Mouse (Mus musculus): ENCODE results near the gene Hyal6. TPM values are rescaled to one million over a fixed set of nuclear protein-coding genes. Genes with fewer than 3 reads are reported as not detected.

The Hyal6 gene
- total RNA-seq (2014; rRNA removed) (not detected in 2 replicates), polyA plus RNA-seq (2015; fragmentation: Nextera tagmentation; extraction: Ambion mirVana) (not detected in 2 replicates)

DNA sequence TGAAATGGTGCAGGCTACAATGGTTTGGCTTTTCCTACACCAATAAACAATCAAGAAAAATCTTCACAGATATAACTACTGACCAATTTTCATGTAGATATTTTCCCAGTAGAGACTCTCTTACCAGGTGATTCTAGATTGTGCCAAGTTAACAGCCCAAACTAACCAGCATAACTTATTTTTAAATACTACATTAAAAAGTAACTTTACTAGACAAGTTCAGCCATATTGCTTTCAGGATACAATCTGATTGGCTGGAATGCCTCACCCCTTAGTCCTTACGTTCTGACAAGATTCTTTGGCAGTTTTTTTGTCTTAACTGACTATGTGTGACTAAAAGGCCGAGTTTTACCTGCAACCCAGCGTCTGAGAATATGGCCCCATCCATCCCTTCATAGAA is at the start of gene Hyal6:
TSS of gene Hyal6 (plus strand) at position 301 of the 400 bp plus-strand sequence.
- H3K4me3 ChIP-seq (ENCODE audit: low read length), result no peak within 1 kb of the TSS
- no peak within 1 kb of the TSS for H3K27ac ChIP-seq
- TF ChIP-seq CTCF (IDR thresholded peaks at IDR 0.05; ENCODE audit: low read depth), result no peak
- H3K4me2 ChIP-seq (ENCODE audit: low read depth, low read length), result no peak within 1 kb of the TSS
- no peaks in the 10 kb centered on the region for H3K36me3 ChIP-seq (ENCODE audit: insufficient read depth, low read length)
- ATAC-seq (no peak), DNase-seq (ENCODE audit: low spot score) (no peak)
- no peaks in the 10 kb centered on the region for H3K27me3 ChIP-seq (ENCODE audit: insufficient read depth, low read length)
- no peaks in the 10 kb centered on the region for H3K9me3 ChIP-seq (ENCODE audit: low read length)
- H3K9ac ChIP-seq (replicated peaks; ENCODE audit: low read length), result no peak within 1 kb of the TSS
- WGBS, result 77% methylated on average over 3 of the region's 3 CpGs
- no peaks in the 10 kb centered on the region for H3K4me1 ChIP-seq (ENCODE audit: insufficient read depth, low read length)

DNA sequence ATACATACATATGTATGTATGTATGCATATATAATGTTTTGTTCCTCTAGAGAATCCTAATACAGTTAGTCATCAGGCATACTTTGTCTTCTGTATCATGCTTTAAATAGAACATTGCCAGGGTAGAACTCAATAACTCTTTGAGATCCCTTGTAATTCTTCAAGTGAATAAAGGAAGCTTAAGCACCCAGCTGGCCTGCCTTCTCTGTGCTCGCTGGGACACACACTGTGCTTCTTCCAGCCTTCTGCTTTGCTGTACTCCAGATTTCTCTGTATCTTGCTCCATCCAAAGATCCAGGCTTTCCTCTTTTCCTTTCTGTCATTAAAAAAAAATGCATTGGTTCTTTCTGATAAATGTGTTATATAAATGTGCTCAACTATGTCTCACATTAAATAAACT is 45.2 kb upstream of the Hyal6 start:
- no peak for ATAC-seq
- Histone ChIP-seq H3K4me2 (ENCODE audit: low read depth, low read length) (no peak overlapping the region), H3K9ac (replicated peaks; ENCODE audit: low read length) (no peak overlapping the region), H3K4me3 (ENCODE audit: low read length) (no peak overlapping the region), H3K27ac (no peak overlapping the region), H3K4me1 (ENCODE audit: insufficient read depth, low read length) (no peaks in the 10 kb centered on the region), H3K9me3 (ENCODE audit: low read length) (no peaks in the 10 kb centered on the region), H3K36me3 (ENCODE audit: insufficient read depth, low read length) (no peaks in the 10 kb centered on the region), H3K27me3 (ENCODE audit: insufficient read depth, low read length) (no peaks in the 10 kb centered on the region)
- 26% methylated on average over 1 of the region's 1 CpGs for WGBS
- TF ChIP-seq CTCF (IDR thresholded peaks at IDR 0.05; ENCODE audit: low read depth), result no peak
- no peak for DNase-seq (ENCODE audit: low spot score)

DNA sequence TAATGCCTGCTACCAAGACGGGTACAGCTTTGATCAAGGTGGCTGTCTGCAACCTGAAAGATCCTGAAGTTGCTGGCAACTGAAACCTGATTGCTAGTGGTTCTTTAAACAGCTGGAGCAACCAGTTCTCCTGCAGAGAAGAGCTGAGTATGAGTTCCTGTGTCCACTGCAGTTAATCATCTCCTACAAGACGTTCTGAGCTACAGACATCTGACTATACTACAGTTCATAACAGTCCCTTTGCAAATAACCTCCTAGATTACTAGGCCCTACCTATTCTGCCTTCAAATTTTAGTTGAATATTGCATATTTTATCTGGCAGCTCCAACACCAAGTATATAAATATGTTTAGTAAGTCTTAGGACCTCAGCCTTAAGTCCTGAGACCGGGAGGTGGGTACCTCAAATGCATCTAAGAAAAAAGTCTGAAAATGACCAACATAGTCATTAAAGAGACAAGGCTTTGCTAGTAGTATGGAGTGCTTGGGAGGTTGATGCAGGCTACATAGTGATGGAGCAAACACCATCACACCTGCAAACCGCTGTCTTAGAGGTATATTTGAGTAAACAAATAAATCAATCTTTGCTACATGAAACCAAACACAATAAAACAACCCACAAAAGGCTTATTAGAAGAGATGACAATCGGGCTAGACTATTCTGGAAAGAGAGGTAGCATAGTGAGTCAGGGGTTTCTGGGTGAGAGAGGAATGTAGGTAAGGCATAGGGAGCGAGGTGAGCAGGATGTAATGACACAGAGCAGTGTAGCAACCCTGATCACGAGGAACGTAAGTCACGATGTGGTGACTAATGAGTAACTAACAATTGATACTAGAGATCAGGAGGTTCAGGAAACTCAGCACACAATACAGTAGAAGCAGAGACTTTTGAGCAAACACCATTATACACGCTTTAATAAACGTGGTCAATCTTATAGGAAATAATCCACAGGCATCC is 38.3 kb upstream of the Hyal6 start:
- DNase-seq (ENCODE audit: low spot score) (no peak), ATAC-seq (no peak)
- 84% methylated on average over 11 of the region's 11 CpGs for WGBS
- no peaks in the 10 kb centered on the region for H3K27me3 ChIP-seq (ENCODE audit: insufficient read depth, low read length)
- no peak overlapping the region for H3K4me2 ChIP-seq (ENCODE audit: low read depth, low read length)
- no peak overlapping the region for H3K9ac ChIP-seq (replicated peaks; ENCODE audit: low read length)
- no peak overlapping the region for H3K27ac ChIP-seq
- no peak for TF ChIP-seq CTCF (IDR thresholded peaks at IDR 0.05; ENCODE audit: low read depth)
- H3K4me1 ChIP-seq (ENCODE audit: insufficient read depth, low read length), result no peaks in the 10 kb centered on the region
- no peaks in the 10 kb centered on the region for H3K9me3 ChIP-seq (ENCODE audit: low read length)
- no peak overlapping the region for H3K4me3 ChIP-seq (ENCODE audit: low read length)
- no peaks in the 10 kb centered on the region for H3K36me3 ChIP-seq (ENCODE audit: insufficient read depth, low read length)

DNA sequence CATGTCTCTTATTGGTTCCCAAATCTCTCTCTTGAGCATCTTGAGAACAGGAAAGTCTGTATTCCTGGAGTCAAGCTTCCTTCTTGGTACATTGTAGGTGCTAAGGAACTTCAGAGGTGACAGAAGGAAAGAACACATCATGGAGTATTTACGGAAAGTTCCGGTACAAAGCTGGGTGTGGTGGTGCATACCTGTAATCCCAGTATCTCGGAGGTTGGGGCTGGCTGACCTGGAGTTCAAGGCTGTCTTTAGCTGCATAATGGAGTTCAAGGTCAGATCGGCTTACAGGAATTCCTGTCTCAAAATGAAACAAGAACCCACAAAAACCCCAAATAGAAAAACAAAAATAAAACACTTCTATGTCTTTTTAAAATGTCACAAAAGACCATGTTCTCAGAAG is 36.9 kb upstream of the Hyal6 start:
- ATAC-seq (no peak), DNase-seq (ENCODE audit: low spot score) (no peak)
- no peaks in the 10 kb centered on the region for H3K4me1 ChIP-seq (ENCODE audit: insufficient read depth, low read length)
- no peak overlapping the region for H3K4me3 ChIP-seq (ENCODE audit: low read length)
- H3K27me3 ChIP-seq (ENCODE audit: insufficient read depth, low read length), result no peaks in the 10 kb centered on the region
- WGBS, result 87% methylated on average over 4 of the region's 4 CpGs
- H3K9ac ChIP-seq (replicated peaks; ENCODE audit: low read length), result no peak overlapping the region
- no peaks in the 10 kb centered on the region for H3K9me3 ChIP-seq (ENCODE audit: low read length)
- no peak overlapping the region for H3K4me2 ChIP-seq (ENCODE audit: low read depth, low read length)
- no peaks in the 10 kb centered on the region for H3K36me3 ChIP-seq (ENCODE audit: insufficient read depth, low read length)
- H3K27ac ChIP-seq, result no peak overlapping the region
- no peak for TF ChIP-seq CTCF (IDR thresholded peaks at IDR 0.05; ENCODE audit: low read depth)

DNA sequence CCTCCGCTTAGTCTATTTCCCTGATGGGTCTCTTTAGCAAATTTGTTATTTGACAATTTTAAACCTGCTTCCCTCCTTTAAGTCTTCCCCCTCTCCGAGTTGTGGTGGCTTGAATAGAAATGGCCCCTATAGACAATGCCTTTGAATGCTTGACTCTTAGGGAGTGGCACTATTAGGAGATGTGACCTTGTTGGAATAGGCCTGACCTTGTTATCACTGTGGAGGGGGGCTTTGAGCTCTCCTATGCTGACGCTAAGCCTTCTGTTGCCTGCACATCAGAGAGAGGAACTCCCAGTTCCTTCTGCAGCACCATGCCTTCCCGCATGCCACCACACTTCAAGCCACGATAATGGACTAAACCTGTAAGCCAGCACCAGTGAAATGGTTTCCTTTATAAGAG is 35.8 kb upstream of the Hyal6 start:
- no peaks in the 10 kb centered on the region for H3K9me3 ChIP-seq (ENCODE audit: low read length)
- no peak overlapping the region for H3K4me3 ChIP-seq (ENCODE audit: low read length)
- H3K36me3 ChIP-seq (ENCODE audit: insufficient read depth, low read length), result no peaks in the 10 kb centered on the region
- H3K27me3 ChIP-seq (ENCODE audit: insufficient read depth, low read length), result no peaks in the 10 kb centered on the region
- H3K27ac ChIP-seq, result no peak overlapping the region
- no peak overlapping the region for H3K9ac ChIP-seq (replicated peaks; ENCODE audit: low read length)
- DNase-seq (ENCODE audit: low spot score), result no peak
- 89% methylated on average over 5 of the region's 5 CpGs for WGBS
- H3K4me1 ChIP-seq (ENCODE audit: insufficient read depth, low read length), result no peaks in the 10 kb centered on the region
- no peak for ATAC-seq
- H3K4me2 ChIP-seq (ENCODE audit: low read depth, low read length), result no peak overlapping the region
- TF ChIP-seq CTCF (IDR thresholded peaks at IDR 0.05; ENCODE audit: low read depth), result no peak

DNA sequence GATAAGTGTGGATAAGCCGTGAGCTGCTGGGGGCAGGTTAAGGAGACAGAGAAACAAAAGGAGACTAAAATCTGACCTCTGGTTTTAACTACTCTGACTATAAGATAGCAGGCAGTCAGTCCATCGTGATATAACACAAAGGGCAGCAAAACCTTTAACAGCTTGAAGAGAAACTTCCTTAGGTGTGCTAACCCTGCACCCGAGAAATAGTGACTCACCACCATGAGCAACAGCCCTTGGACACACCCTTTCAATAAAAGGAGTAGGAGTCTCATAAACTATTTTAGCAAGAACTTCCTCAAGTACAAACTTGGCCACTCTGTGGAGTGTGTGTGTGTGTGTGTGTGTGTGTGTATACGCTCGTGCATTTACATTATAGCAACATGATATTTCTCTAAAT is 26.0 kb upstream of the Hyal6 start:
- no peaks in the 10 kb centered on the region for H3K4me1 ChIP-seq (ENCODE audit: insufficient read depth, low read length)
- H3K27ac ChIP-seq, result no peak overlapping the region
- H3K4me2 ChIP-seq (ENCODE audit: low read depth, low read length), result no peak overlapping the region
- no peak overlapping the region for H3K4me3 ChIP-seq (ENCODE audit: low read length)
- ATAC-seq (no peak), DNase-seq (ENCODE audit: low spot score) (no peak)
- H3K27me3 ChIP-seq (ENCODE audit: insufficient read depth, low read length), result no peaks in the 10 kb centered on the region
- no peaks in the 10 kb centered on the region for H3K36me3 ChIP-seq (ENCODE audit: insufficient read depth, low read length)
- TF ChIP-seq CTCF (IDR thresholded peaks at IDR 0.05; ENCODE audit: low read depth), result no peak
- H3K9me3 ChIP-seq (ENCODE audit: low read length), result no peaks in the 10 kb centered on the region
- WGBS, result 90% methylated on average over 5 of the region's 5 CpGs
- no peak overlapping the region for H3K9ac ChIP-seq (replicated peaks; ENCODE audit: low read length)

DNA sequence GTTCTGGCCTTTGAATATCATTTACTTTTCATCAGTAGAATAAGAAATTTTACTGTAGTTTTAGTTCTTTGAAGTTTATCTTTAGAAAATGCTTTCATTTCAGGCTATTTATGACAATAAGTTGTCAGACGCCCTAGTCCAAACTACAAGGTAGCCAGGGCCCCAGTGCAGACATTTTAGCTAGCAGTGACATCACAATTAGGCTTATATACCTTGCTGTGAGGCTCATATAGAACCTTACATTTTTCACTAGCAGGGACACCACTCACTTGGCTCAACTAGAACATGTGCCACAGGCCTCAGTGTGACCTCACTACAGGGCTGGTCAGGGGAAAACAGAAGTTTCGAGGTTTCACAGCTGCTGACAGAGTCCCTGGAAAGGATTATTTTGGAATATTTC is 25.5 kb upstream of the Hyal6 start:
- Histone ChIP-seq H3K9me3 (ENCODE audit: low read length) (no peaks in the 10 kb centered on the region), H3K4me2 (ENCODE audit: low read depth, low read length) (no peak overlapping the region), H3K36me3 (ENCODE audit: insufficient read depth, low read length) (no peaks in the 10 kb centered on the region), H3K9ac (replicated peaks; ENCODE audit: low read length) (no peak overlapping the region), H3K4me1 (ENCODE audit: insufficient read depth, low read length) (no peaks in the 10 kb centered on the region), H3K27me3 (ENCODE audit: insufficient read depth, low read length) (no peaks in the 10 kb centered on the region), H3K4me3 (ENCODE audit: low read length) (no peak overlapping the region), H3K27ac (no peak overlapping the region)
- no peak for TF ChIP-seq CTCF (IDR thresholded peaks at IDR 0.05; ENCODE audit: low read depth)
- 73% methylated on average over 2 of the region's 2 CpGs for WGBS
- DNase-seq (ENCODE audit: low spot score) (no peak), ATAC-seq (no peak)

All from hindbrain, postnatal 0 days (tissue).